Comparison of ENCODE assay signal across 24 mouse cellular contexts in the genomic region with DNA sequence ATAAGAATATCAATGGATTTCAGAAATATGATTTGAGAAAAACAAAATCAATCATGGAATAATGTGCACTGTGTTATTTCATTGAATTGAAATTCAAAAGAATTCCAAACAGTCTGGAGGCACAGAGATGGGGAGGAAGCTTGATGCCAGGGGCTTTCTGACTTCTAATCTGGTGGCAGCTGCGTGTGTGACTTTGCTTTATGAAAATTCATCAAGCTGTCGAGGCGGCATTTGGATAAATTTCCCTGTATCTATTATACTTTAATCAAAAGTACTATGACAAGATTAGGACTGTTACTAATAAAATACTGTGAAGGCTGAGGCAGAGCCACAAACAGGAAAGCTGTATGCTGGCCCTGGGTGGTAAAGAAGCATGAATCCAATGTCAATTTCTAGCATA. TPM values are rescaled to one million over a fixed set of nuclear protein-coding genes. Genes with fewer than 3 reads are reported as not detected.
"Had no signal": no experiment of that assay in that cellular context is flagged by ENCODE, and none has a peak within 500 bp of the region (broad histone marks: within the 10 kb centered on the region; RNA-seq: fewer than 3 reads in every experiment).

No protein-coding gene starts in this region.

- H3K4me2 ChIP-seq: kidney, embryonic 15.5 days; limb, embryonic 12.5 days; limb, embryonic 15.5 days; liver, embryonic 11.5 days; lung, embryonic 14.5 days; neural tube, embryonic 12.5 days; neural tube, embryonic 15.5 days had no signal

- H3K4me1 ChIP-seq: kidney, embryonic 15.5 days; limb, embryonic 12.5 days; limb, embryonic 15.5 days had no signal

- H3K27me3 ChIP-seq: kidney, embryonic 15.5 days; limb, embryonic 12.5 days; limb, embryonic 15.5 days; neural tube, embryonic 12.5 days; neural tube, embryonic 15.5 days had no signal

- H3K36me3 ChIP-seq: kidney, embryonic 15.5 days; limb, embryonic 12.5 days; limb, embryonic 15.5 days; neural tube, embryonic 12.5 days; neural tube, embryonic 15.5 days had no signal

- H3K4me3 ChIP-seq: kidney, embryonic 15.5 days; limb, embryonic 12.5 days; limb, embryonic 15.5 days; neural tube, embryonic 12.5 days; neural tube, embryonic 15.5 days had no signal

- H3K27ac ChIP-seq: kidney, embryonic 15.5 days; limb, embryonic 12.5 days; limb, embryonic 15.5 days; liver, embryonic 14.5 days; macrophage; neural tube, embryonic 12.5 days; neural tube, embryonic 15.5 days; stomach, postnatal 0 days had no signal

- H3K9ac ChIP-seq: kidney, embryonic 15.5 days; limb, embryonic 12.5 days; limb, embryonic 15.5 days; liver, embryonic 14.5 days; liver, postnatal 0 days; lung, embryonic 14.5 days; neural tube, embryonic 12.5 days; neural tube, embryonic 15.5 days had no signal

- DNase-seq: kidney, adult 11 months; kidney, adult 8-10 months; kidney, postnatal 10 days; kidney, postnatal 36 days; left cerebral cortex, postnatal 4 days; liver, postnatal 0 days; lung, embryonic 14.5 days; right cerebral cortex, adult 18-20 months; right cerebral cortex, postnatal 14 days; right cerebral cortex, postnatal 4 days; thymus, adult 2 months; thymus, postnatal 14 days; thymus, postnatal 4 days had no signal

- H3K9me3 ChIP-seq: kidney, embryonic 15.5 days; limb, embryonic 12.5 days; limb, embryonic 15.5 days; neural tube, embryonic 12.5 days; neural tube, embryonic 15.5 days had no signal

- ATAC-seq: liver, postnatal 0 days; lung, postnatal 0 days had no signal

RNA-seq across cellular contexts. Expression of a gene that starts 41.8 kb away (rescaled TPM):
- polyA plus RNA-seq: kidney, embryonic 15.5 days; limb, embryonic 12.5 days; limb, embryonic 15.5 days; liver, embryonic 11.5 days; liver, embryonic 14.5 days; liver, postnatal 0 days; lung, postnatal 0 days; macrophage; stomach, embryonic 14.5 days; stomach, postnatal 0 days; thymus, adult 2 months had no signal
